Mouse (Mus musculus): ENCODE measurements at regions not wholly inside any gene's neighbourhood (a gene's known extent, or its start where the extent isn't known, plus 50 kb on each side); places are given as distances from the start of the nearest gene placed in this dataset.

DNA sequence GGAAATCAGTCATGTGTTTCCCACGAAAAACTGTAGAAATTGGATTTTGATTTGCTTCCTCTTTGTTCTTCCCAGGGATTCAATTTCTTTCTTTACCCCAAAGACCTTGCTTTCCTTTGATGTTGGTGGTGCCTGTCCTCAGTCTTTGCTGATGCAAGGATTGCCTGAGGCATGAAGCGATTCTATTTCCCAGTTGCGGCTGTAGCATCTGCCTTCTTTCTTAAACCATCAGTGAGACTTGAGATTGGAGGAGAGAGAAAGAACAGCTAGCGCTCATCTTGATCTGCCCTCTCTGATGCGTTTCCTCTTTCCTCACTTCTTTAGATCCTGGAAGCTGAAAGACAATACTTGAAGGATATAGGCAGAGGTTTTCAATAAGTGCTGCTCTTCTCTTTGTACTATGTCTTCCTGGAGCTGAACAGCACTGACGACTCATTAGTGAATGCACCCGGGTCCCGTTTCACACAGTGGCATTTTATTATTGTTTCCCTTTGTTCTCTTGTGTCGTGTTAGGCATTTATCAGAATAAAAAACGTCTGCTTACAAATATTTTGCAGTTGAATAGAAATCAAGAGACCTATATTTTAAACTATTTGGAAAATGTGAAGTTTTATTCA is 289.8 kb upstream of the Btbd3 start:
- no peak overlapping the region for H3K9ac ChIP-seq (replicated peaks)
- WGBS: 22% methylated on average over 10 of the region's 10 CpGs
- H3K4me2 ChIP-seq (replicated peaks): peak overlapping the region; percentile 14; the same call in 1 of the 2 replicates
- ATAC-seq: peak; percentile 82
- no peaks in the 10 kb centered on the region for H3K9me3 ChIP-seq
- H3K27ac ChIP-seq: peak overlapping the region; percentile 53
- H3K36me3 ChIP-seq: no peaks in the 10 kb centered on the region
- peaks cover 4% of the 10 kb centered on the region; the same call in 1 of the 2 replicates for H3K4me1 ChIP-seq (replicated peaks)
- no peak overlapping the region for H3K4me3 ChIP-seq (replicated peaks)
- no peaks in the 10 kb centered on the region for H3K27me3 ChIP-seq

DNA sequence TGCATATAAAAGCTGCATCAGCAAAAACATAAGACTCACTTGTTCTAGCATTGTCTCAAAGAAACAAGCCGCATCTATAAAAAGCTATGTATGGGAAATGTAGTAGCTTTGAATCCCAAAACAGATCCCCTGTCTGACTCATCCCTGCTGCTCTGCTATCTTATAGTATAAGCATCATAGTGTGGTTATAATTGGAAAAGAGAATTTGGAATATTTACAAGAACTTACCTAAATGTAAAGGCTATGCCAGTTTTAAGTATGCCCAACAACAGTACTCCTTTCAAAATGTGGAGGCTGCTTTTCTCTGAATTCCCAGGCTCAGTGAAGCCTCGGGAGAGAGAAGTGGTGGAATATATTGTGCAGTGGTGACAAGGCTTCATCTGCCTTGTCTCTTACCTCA is 301.5 kb upstream of the Btbd3 start:
- Histone ChIP-seq H3K4me3 (replicated peaks) (no peak overlapping the region), H3K9me3 (no peaks in the 10 kb centered on the region), H3K9ac (replicated peaks) (no peak overlapping the region), H3K27ac (no peak overlapping the region), H3K4me1 (replicated peaks) (no peaks in the 10 kb centered on the region), H3K4me2 (replicated peaks) (no peak overlapping the region), H3K27me3 (no peaks in the 10 kb centered on the region), H3K36me3 (no peaks in the 10 kb centered on the region)
- no peak for ATAC-seq
- WGBS: 85% methylated on average over 2 of the region's 2 CpGs

DNA sequence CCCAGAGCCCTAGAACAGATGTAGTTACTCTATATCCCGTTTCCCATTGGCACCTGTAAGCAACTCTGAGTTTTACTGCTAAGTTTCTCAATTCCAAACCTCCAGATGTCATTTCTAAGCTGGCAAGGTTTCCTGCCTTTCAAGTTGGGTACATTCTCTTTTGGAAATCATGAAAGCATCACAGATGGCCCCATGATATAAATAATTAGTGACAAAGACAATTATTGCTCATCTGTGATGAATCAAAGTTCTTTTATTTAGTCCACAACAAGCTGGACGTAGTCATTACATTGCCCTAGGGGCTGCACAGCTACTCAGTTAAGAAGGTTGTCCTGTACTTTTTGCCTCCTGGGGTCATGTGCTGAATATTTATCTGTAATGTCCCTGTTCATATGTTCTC is 303.2 kb upstream of the Btbd3 start:
- no peak overlapping the region for H3K4me2 ChIP-seq (replicated peaks)
- H3K36me3 ChIP-seq: no peaks in the 10 kb centered on the region
- WGBS: 72% methylated on average over 2 of the region's 2 CpGs
- no peak overlapping the region for H3K27ac ChIP-seq
- no peak overlapping the region for H3K9ac ChIP-seq (replicated peaks)
- no peaks in the 10 kb centered on the region for H3K9me3 ChIP-seq
- no peaks in the 10 kb centered on the region for H3K27me3 ChIP-seq
- H3K4me1 ChIP-seq (replicated peaks): no peaks in the 10 kb centered on the region
- no peak for ATAC-seq
- H3K4me3 ChIP-seq (replicated peaks): no peak overlapping the region

DNA sequence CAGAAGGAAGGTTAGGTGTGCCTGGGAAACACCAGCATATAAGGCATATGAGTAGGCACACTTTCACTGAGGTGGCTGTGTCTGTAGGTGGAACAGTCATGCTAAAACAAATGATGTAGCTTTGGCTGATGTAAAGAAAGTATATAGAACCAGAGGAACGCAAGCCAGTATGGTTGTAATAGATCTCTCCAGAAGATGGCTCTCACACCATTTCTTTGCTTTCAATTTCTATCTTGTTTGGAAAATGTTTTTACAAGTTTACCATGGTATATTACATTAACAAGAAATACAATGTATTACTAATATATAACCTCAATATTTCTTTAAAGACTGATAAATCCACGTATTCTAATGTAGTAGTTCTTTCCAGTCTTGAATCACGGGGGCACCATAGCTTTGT is 304.4 kb upstream of the Btbd3 start:
- no peak overlapping the region for H3K27ac ChIP-seq
- no peaks in the 10 kb centered on the region for H3K36me3 ChIP-seq
- no peaks in the 10 kb centered on the region for H3K27me3 ChIP-seq
- H3K4me1 ChIP-seq (replicated peaks): no peaks in the 10 kb centered on the region
- WGBS: 90% methylated on average over 3 of the region's 3 CpGs
- H3K4me2 ChIP-seq (replicated peaks): no peak overlapping the region
- H3K4me3 ChIP-seq (replicated peaks): no peak overlapping the region
- ATAC-seq: no peak
- no peak overlapping the region for H3K9ac ChIP-seq (replicated peaks)
- no peaks in the 10 kb centered on the region for H3K9me3 ChIP-seq

DNA sequence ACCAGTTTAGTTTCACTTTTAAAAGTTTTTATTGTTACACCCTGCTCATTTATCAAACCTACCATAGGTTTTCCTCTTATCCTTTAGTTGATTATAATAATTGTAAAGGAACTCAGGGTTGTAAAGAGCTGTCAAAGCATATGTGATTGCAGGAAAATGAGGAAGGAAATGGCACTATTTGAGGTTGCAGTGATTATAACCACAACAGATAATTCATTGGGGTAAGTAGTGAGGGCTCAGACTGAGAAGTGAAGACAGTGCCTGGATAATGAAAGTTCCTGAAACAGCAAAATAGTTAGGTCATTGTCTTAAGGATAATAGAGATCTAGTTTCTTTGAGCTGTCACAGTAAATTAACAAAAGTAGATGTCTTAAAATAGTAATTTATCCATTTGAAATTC is 305.4 kb upstream of the Btbd3 start:
- H3K27me3 ChIP-seq: no peaks in the 10 kb centered on the region
- ATAC-seq: no peak
- no peak overlapping the region for H3K4me2 ChIP-seq (replicated peaks)

DNA sequence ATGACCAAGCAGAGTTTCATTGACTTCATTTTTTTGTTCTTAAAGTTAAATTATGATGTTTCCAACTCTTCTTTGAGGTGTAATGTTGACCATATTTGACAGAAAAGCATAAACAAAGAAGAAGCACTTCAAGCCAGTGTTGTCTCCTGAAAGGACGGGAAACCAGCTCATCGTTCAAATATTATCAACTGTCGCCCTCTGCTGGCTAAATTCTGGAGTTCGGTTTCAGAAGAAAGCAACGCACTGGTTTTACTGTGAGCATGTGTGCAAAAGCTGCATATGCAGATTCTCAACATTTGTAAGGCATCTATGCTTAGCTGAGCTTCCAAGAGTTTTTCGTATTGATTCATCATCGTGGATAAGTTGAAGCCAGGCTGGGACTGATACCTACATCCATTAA is 313.6 kb upstream of the Btbd3 start:
- Histone ChIP-seq H3K4me3 (replicated peaks) (no peak overlapping the region), H3K4me2 (replicated peaks) (no peak overlapping the region), H3K27ac (no peak overlapping the region), H3K9me3 (no peaks in the 10 kb centered on the region), H3K4me1 (replicated peaks) (peaks cover 14% of the 10 kb centered on the region), H3K9ac (replicated peaks) (no peak overlapping the region), H3K27me3 (no peaks in the 10 kb centered on the region), H3K36me3 (no peaks in the 10 kb centered on the region)
- peak; percentile 61 for ATAC-seq
- 8% methylated on average over 7 of the region's 7 CpGs for WGBS

More for the DNA sequence above, 305.4 kb upstream of the Btbd3 start:
- no peak overlapping the region for H3K27ac ChIP-seq
- no peaks in the 10 kb centered on the region for H3K36me3 ChIP-seq
- H3K9me3 ChIP-seq: no peaks in the 10 kb centered on the region
- no peak overlapping the region for H3K9ac ChIP-seq (replicated peaks)
- H3K4me3 ChIP-seq (replicated peaks): no peak overlapping the region
- no peaks in the 10 kb centered on the region for H3K4me1 ChIP-seq (replicated peaks)

DNA sequence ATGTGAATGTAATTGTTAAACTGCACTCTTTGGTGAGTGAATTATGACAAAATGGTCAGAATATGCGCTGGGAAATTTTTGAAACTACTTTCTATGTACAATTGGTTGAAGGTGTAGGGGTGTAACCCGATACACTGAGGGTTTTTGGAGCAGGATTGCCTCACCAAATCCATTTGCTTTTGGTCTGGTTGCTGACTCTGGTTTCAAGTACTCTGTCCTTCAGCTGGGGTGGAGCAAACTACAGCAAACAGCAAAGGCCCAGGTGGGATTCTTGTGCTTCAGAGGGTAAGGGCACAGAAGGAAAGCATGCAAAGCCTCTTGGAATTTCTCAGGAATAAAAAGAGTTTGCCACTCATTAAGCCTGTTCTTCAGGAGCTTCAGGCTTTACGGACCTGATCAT is 316.8 kb upstream of the Btbd3 start:
- H3K4me2 ChIP-seq (replicated peaks): no peak overlapping the region
- H3K27ac ChIP-seq: no peak overlapping the region; the same call in 1 of the 2 replicates
- H3K4me1 ChIP-seq (replicated peaks): peaks cover 19% of the 10 kb centered on the region
- WGBS: 63% methylated on average over 3 of the region's 3 CpGs
- no peak overlapping the region for H3K9ac ChIP-seq (replicated peaks)
- H3K9me3 ChIP-seq: no peaks in the 10 kb centered on the region
- no peak overlapping the region for H3K4me3 ChIP-seq (replicated peaks)
- no peaks in the 10 kb centered on the region for H3K36me3 ChIP-seq
- ATAC-seq: no peak
- H3K27me3 ChIP-seq: no peaks in the 10 kb centered on the region

DNA sequence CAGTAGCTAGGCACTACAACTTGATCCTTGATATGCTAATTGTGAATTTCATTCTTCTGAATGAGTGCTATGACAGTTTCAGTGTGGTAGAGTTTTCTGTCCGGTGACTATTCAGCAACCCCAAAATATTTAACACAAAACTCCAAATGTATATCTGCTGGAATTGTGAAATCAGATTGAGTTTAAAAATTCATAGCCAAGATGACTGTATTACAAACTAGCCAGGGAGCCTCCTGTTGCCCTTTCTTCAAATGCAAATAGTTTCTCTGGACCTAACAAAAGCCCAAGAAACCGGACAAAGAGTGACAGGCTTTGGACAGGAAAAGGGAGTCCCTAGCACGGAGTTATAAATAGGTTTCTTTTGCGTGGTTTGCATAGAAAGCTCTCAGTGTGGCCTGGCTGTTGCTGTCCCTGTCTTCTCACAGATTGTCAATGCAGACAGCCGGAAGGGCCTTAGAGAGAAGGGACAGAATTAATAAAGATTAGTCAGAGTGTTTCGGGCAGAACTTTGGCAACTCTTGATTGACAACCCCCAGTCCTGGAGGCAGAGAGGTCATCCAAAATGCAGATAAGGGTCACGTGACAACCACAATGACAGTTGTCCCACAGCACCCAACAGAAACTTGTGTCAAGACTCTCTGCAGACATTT is 317.4 kb upstream of the Btbd3 start:
- H3K9me3 ChIP-seq: no peaks in the 10 kb centered on the region
- no peak overlapping the region for H3K4me2 ChIP-seq (replicated peaks)
- ATAC-seq: peak; percentile 59
- H3K27ac ChIP-seq: no peak overlapping the region
- H3K4me3 ChIP-seq (replicated peaks): no peak overlapping the region
- 8% methylated on average over 7 of the region's 7 CpGs for WGBS
- H3K27me3 ChIP-seq: no peaks in the 10 kb centered on the region
- H3K36me3 ChIP-seq: no peaks in the 10 kb centered on the region
- peaks cover 19% of the 10 kb centered on the region for H3K4me1 ChIP-seq (replicated peaks)
- no peak overlapping the region for H3K9ac ChIP-seq (replicated peaks)

DNA sequence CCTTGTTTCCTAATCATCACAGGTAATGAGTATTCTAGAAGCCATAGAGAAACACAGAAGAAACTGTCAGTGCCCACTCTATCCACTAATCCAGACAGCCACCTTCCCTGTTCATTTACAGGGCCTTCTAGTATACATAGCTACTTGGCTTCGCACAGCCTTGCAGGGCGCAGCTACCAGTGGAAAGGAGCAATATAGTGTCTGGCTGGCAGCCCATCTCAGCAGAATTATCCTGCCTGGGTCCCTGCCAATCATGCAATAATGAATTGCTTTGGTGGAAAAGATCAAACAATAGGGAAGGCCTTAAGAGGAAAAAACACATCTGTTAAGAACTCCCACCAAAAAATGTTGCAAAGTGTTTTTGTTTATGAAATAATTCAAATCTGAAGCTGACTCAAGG is 319.8 kb upstream of the Btbd3 start:
- peak; percentile 61; the same call in 1 of the 2 replicates for ATAC-seq
- peak overlapping the region; percentile 5; the same call in 1 of the 2 replicates for H3K27ac ChIP-seq
- H3K4me3 ChIP-seq (replicated peaks): no peak overlapping the region
- 58% methylated on average over 2 of the region's 2 CpGs for WGBS
- no peak overlapping the region for H3K9ac ChIP-seq (replicated peaks)
- no peaks in the 10 kb centered on the region for H3K36me3 ChIP-seq
- H3K4me1 ChIP-seq (replicated peaks): peaks cover 19% of the 10 kb centered on the region
- no peaks in the 10 kb centered on the region for H3K27me3 ChIP-seq
- no peak overlapping the region for H3K4me2 ChIP-seq (replicated peaks)
- no peaks in the 10 kb centered on the region for H3K9me3 ChIP-seq

DNA sequence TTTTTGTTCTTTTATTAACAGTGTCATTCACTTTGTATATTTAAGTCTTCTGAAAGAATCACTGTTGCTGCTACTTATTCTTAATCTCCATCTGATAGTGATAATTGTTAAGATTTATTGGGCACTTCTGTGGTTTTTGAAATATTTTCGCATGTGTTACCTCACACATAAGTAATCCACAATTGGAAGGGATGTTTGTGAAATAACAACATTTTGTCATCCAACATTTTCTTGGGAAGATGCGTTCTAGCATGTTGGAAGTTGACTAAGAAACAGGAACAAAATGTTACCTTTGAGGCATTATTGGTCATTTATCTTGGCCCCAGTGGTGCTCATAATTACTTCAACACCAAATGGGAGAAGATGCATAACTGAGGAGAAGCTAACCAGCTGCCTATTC is 323.4 kb upstream of the Btbd3 start:
- no peak overlapping the region for H3K27ac ChIP-seq
- no peaks in the 10 kb centered on the region for H3K27me3 ChIP-seq
- H3K36me3 ChIP-seq: no peaks in the 10 kb centered on the region
- WGBS: 94% methylated on average over 2 of the region's 2 CpGs
- H3K9me3 ChIP-seq: no peaks in the 10 kb centered on the region
- ATAC-seq: no peak
- H3K9ac ChIP-seq (replicated peaks): no peak overlapping the region
- peaks cover 6% of the 10 kb centered on the region for H3K4me1 ChIP-seq (replicated peaks)
- H3K4me2 ChIP-seq (replicated peaks): no peak overlapping the region
- H3K4me3 ChIP-seq (replicated peaks): no peak overlapping the region

DNA sequence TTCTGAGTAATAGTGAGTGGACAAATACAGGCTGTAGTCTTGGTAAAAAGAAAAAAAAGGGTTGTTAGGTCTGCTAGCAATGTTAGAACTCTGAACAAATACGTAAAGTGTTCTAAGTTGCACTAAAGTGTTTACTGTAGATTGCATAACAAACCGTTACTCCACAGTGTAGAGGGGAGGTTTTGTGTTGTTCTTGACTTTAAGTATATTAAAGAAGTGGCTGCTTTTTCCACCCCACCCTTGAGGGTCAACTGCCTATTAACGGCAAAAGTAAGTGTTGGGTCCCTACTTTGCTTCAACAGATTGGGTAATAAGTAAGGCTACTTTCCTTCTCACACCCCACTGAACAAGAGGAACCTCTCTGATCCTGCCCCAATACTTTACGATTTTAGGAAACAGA is 323.9 kb upstream of the Btbd3 start:
- WGBS: 92% methylated on average over 4 of the region's 4 CpGs
- Histone ChIP-seq H3K9me3 (no peaks in the 10 kb centered on the region), H3K4me1 (replicated peaks) (peaks cover 6% of the 10 kb centered on the region), H3K9ac (replicated peaks) (no peak overlapping the region), H3K27ac (no peak overlapping the region), H3K36me3 (no peaks in the 10 kb centered on the region), H3K4me2 (replicated peaks) (no peak overlapping the region), H3K27me3 (no peaks in the 10 kb centered on the region), H3K4me3 (replicated peaks) (no peak overlapping the region)
- ATAC-seq: no peak

DNA sequence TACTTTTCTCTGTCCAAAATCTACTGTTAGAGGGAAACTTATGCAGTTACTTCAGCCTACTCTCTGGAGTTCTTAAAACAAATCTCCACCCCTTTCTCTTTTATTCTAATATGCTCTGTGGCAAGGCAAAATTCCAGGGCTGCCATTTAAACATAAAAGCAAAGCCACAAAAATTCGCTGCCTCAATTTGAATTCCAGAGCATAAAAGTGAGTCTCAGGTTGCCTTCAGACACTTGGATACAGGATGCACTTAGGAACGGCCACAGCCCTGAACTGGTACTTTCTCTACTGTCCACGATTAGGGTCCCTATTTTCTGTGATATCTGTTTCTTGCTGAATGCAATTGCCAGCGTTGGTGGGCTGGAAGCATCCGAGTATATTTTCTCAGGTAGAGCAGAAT is 330.9 kb upstream of the Btbd3 start:
- Histone ChIP-seq H3K4me1 (replicated peaks) (no peaks in the 10 kb centered on the region), H3K4me3 (replicated peaks) (no peak overlapping the region), H3K9me3 (no peaks in the 10 kb centered on the region), H3K4me2 (replicated peaks) (no peak overlapping the region), H3K27ac (no peak overlapping the region), H3K36me3 (no peaks in the 10 kb centered on the region), H3K9ac (replicated peaks) (no peak overlapping the region), H3K27me3 (no peaks in the 10 kb centered on the region)
- no peak for ATAC-seq
- 77% methylated on average over 5 of the region's 5 CpGs for WGBS

DNA sequence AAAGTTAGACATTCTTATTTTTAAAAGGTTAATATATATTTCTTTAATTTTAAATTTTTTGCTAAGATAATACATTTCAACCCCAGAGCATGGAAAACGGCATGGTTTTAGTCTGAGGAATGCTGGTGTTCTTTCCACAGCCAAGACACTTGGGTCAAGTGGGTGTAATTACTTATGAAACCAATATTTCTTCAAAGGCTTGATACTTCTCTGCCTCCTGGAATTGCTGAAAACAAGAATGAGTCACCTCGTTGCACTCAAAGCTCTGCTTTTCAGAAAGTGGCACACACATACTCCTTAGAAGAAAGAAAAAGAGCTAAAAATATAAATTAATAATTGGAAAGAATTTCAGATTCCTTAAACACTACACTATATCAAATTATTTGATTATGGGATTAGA is 331.8 kb upstream of the Btbd3 start:
- no peak overlapping the region for H3K4me2 ChIP-seq (replicated peaks)
- no peaks in the 10 kb centered on the region for H3K36me3 ChIP-seq
- no peak overlapping the region for H3K4me3 ChIP-seq (replicated peaks)
- no peak overlapping the region for H3K9ac ChIP-seq (replicated peaks)
- ATAC-seq: no peak
- H3K9me3 ChIP-seq: no peaks in the 10 kb centered on the region
- WGBS: 75% methylated on average over 2 of the region's 2 CpGs
- H3K27ac ChIP-seq: no peak overlapping the region
- no peaks in the 10 kb centered on the region for H3K27me3 ChIP-seq
- no peaks in the 10 kb centered on the region for H3K4me1 ChIP-seq (replicated peaks)
